Mouse (Mus musculus): Measurements from ENCODE around the gene Vmn2r121. TPM values are rescaled to one million over a fixed set of nuclear protein-coding genes. Genes with fewer than 3 reads are reported as not detected.

Vmn2r121 gene
- not detected in 2 replicates for polyA plus RNA-seq (2015; fragmentation: Nextera tagmentation; extraction: Ambion mirVana)

DNA sequence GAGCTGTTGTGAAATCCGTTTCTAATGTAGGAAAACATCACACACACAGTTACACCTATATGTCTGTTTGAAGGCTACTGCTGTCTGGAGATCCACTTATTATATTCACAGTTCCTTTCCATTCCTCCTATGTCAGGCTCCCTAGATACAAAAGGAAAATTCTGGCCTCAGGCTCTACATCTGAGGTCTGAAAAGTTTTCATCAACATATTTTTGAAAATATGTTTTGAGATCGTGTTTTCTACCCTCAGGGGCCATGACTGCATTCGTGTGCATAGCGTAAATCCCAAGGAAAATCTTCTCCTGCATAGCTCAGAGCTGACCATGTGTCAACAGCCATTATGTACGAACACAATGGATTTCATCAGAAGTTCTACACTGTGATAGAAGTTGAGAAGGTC is at the start of gene Vmn2r121:
Gene Vmn2r121, minus strand, starts transcription at position 101 of the 400 bp plus-strand sequence.
- Histone ChIP-seq H3K4me3 (replicated peaks; ENCODE audit: low read length) (no peak within 1 kb of the TSS), H3K27ac (ENCODE audit: low read length) (no peak within 1 kb of the TSS), H3K9ac (ENCODE audit: low read length) (no peak within 1 kb of the TSS), H3K4me1 (ENCODE audit: control insufficient read depth, insufficient read depth, low read length) (no peaks in the 10 kb centered on the region), H3K4me2 (ENCODE audit: low read depth, low read length) (no peak within 1 kb of the TSS), H3K9me3 (replicated peaks; ENCODE audit: control insufficient read depth, low read length) (no peaks in the 10 kb centered on the region), H3K27me3 (ENCODE audit: control insufficient read depth, insufficient read depth, low read length) (no peaks in the 10 kb centered on the region), H3K36me3 (ENCODE audit: control insufficient read depth, insufficient read depth, low read length) (no peaks in the 10 kb centered on the region)
- 64% methylated on average over 5 of the region's 5 CpGs for WGBS
- no peak for ATAC-seq (ENCODE audit: insufficient read depth, low FRiP score)

Measured in stomach, embryonic 16.5 days (tissue).